Mouse (Mus musculus): ENCODE results near the gene Crnkl1. TPM values are rescaled to one million over a fixed set of nuclear protein-coding genes. Genes with fewer than 3 reads are reported as not detected.
"Not testable (repeated sequence)": the region's sequence is repeated elsewhere in the genome, so short reads cannot be mapped to it uniquely, and the experiment has no call there.

Gene Crnkl1
- total RNA-seq, 4 experiments from 2014 or later = 18.5 to 22.1 (median 20.4) TPM

DNA sequence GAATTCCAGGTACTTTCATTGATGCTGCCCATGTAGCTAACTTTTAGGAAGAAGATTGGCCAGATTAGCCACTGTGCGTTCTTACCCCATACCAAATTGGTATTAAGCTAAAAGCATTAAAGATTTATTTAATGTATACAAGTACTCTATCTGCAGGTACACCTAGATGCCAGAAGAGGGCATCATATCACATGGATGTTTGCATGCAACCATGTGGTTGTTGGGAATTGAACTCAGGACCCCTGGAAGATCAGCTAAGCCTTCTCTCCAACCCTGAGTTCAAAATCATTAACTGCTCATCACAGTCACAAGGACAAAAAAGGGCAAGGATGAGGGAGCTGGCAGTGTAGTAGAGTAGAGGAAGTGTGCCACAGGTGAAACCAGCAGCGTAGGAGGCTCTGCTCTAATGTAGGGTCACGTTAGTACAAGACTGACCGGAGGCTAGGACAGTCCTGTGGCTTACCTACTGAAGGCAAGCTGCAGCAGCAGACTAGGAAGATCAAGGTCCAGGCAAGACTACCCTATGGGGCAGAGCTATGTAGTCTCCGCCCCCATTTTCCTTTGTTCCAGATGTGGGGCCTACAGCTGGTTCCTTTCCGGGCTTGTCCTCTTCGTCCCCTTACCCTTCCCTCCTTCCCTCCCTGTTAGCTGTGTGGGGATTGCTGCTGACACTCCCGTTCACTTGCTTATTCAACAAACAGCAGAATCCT lies 13.7 kb downstream of the Crnkl1 start:
- DNase-seq (ENCODE audit: low spot score in 2 of 2) = no peak

DNA sequence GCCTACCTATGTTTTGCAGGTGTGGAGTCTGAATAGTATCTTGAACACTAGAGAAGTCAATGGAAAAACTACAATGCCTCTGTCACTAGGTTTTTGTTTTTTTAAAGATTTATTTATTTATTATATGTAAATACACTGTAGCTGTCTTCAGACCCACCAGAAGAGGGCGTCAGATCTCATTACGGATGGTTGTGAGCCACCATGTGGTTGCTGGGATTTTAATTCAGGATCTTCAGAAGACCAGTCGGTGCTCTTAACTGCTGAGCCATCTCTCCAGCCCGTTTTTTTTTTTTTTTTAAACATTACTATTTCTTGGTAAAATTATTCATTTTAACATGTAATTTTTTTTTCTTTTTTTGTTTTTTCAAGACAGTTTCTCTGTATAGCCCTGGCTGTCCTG lies 28.9 kb downstream of the Crnkl1 start:
- not testable (repeated sequence) for DNase-seq (ENCODE audit: low spot score in 2 of 2)

DNA sequence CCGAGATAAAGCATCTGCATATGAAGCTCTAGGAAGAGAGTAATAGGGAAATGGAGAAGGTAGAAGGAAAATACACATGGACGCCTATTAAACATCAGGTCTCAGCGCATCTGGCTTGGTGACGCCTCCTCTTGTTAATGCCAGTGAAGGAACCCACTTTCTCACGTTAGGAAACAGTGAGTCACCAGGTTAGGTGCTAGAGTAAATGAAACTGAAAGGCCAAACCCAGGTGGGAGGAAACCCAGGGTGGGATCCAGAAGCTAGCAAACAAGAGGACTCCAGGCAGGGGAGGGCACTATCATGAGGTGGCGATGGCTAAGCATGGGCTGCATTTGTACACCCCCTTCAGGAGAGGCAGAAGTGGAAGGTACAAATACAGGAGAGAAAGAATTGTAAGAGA lies 29.7 kb downstream of the Crnkl1 start:
- DNase-seq (ENCODE audit: low spot score in 2 of 2) = no peak

GRCm38 (mm10) chr2:145903983-145904616 lies 30.7 kb downstream of the Crnkl1 start:
- no peak for DNase-seq (ENCODE audit: low spot score in 2 of 2)

GRCm38 (mm10) chr2:145903061-145903901 lies 31.5 kb downstream of the Crnkl1 start:
- DNase-seq (ENCODE audit: low spot score in 2 of 2) = peak; percentile 83 to 85

- no peak for DNase-seq (ENCODE audit: low spot score in 2 of 2)
Measured at GRCm38 (mm10) chr2:145901861-145902260, 33.0 kb downstream of the Crnkl1 start, which contains the start of gene Naa20. Naa20 (plus strand) TSS chr2:145902099.

GRCm38 (mm10) chr2:145900318-145900717 lies 34.5 kb downstream of the Crnkl1 start:
- not testable (repeated sequence) for DNase-seq (ENCODE audit: low spot score in 2 of 2)

GRCm38 (mm10) chr2:145898106-145898505 lies 36.7 kb downstream of the Crnkl1 start:
- DNase-seq (ENCODE audit: low spot score in 2 of 2) = no peak

- no peak for DNase-seq (ENCODE audit: low spot score in 2 of 2)
Measured at GRCm38 (mm10) chr2:145893756-145894155, 41.1 kb downstream of the Crnkl1 start.

DNA sequence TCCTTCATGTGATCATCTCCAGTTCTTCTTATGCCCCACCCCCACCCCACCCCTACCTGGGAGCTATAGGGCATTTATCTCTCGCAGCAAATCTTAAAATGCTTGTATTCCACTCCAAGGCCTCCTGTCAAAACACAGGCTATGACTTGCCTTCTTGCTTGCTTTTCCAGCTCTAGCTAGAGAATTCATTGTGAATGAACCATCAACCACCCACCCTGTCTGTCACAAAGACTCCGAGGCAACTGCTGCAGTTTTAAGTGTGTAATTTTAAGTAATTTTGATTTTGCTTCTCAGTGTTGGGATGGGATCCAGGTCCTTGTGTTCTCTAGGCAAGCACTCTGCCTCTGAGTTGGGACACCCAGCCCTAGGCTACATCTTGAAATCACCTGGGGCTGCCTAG lies 44.2 kb downstream of the Crnkl1 start:
- no peak for DNase-seq (ENCODE audit: low spot score in 2 of 2)

DNA sequence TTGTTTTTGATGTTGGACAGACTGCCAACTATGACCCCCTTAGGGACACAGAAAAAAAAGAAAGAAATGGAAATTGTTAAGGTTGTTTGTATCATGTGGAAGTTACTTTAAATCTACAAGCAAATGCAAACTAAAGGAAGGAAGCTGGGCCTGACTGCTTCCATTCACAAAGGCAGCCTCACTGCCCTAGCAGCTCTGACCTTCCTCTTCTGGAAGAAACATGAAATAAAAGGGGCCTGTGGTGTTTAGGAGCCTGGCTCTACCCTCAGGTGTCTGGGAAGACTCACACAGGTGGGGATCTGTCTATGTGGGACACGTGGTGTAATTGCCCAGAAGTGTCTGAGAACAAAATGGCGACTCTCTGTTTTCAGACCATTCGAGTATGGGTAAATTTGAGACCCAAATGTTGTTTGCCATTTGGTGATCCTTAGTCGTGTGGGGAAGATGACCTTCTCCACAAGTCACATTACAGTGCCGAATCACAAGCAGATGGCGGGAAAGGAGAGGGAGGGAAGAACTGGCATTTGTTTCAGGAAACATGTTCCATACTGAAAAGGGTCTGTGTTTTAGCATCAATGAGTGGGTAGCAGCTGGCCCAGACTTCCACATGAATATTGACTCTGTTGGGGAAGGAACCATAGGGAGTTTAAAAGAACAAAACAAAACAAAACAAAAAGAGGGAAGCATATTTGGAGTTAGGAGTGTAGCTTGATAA lies 45.9 kb downstream of the Crnkl1 start:
- no peak for DNase-seq (ENCODE audit: low spot score in 2 of 2)

GRCm38 (mm10) chr2:145887937-145888765 lies 46.7 kb downstream of the Crnkl1 start:
- DNase-seq (ENCODE audit: low spot score in 2 of 2) = peak; percentile 18 to 72

DNA sequence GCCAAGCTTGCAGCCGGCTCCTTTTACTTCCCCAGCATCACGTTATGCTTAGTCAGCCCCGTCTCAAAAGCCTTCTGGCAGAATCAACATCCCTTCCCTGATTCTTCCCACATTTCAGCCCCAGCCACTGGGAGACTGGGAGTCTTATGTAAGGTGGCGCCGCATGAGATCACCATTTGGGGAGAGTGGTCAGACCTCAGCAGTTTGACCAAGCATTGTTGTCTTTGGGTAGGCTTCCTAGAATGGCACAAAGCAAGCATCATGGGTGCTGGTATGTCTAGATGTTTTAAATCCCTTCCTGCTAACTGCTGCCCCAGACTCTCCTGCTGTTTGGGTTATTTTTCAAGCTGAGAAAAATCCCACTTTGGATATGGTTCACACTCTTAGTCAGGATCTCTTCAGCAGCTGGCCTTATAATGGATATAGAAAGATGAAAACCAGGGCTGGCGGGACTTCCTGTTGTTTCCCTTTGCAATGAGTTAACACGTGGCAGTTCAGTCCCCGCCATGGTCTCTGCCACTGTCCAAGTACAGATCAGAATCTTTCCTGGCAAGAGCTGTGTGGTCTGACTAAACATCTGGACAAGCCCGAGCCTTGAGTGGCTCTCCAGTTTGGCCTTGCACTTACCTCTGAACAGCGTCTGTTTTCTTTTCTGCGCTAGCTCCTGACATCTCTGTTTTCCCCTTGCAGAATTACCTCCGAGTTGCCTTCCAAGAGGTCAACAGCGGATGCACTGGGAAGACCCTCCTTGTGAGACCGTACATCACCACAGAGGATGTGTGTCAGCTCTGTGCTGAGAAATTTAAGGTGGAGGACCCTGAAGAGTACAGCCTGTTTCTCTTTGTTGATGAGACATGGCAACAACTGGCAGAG lies 49.7 kb downstream of the Crnkl1 start:
- DNase-seq (ENCODE audit: low spot score in 2 of 2) = peak in 1 of 2 experiments; percentile 57

GRCm38 (mm10) chr2:145884036-145884912 lies 50.5 kb downstream of the Crnkl1 start:
- no peak for DNase-seq (ENCODE audit: low spot score in 2 of 2)

GRCm38 (mm10) chr2:145882398-145882797 lies 52.4 kb downstream of the Crnkl1 start:
- DNase-seq (ENCODE audit: low spot score in 2 of 2) = no peak

DNA sequence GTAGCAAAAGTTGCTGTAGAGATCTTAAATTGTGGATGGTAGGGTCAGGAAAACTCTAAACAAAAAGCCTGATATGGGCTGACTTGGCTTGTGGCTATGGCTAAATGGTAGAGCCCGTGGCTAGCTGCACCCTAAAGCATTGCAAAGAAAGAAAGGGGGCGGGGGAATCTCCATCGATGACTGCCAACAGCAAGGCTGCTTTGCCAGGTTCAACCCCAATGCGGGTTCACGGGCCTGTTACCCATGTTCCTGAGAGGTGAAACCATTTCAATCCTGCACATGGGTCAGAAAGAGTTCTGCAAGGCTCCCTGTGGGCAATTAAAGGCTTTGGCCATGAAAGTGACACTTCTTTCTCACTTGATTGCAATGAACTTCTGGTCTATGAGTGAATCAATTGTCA lies 52.9 kb downstream of the Crnkl1 start:
- DNase-seq (ENCODE audit: low spot score in 2 of 2) = no peak

DNA sequence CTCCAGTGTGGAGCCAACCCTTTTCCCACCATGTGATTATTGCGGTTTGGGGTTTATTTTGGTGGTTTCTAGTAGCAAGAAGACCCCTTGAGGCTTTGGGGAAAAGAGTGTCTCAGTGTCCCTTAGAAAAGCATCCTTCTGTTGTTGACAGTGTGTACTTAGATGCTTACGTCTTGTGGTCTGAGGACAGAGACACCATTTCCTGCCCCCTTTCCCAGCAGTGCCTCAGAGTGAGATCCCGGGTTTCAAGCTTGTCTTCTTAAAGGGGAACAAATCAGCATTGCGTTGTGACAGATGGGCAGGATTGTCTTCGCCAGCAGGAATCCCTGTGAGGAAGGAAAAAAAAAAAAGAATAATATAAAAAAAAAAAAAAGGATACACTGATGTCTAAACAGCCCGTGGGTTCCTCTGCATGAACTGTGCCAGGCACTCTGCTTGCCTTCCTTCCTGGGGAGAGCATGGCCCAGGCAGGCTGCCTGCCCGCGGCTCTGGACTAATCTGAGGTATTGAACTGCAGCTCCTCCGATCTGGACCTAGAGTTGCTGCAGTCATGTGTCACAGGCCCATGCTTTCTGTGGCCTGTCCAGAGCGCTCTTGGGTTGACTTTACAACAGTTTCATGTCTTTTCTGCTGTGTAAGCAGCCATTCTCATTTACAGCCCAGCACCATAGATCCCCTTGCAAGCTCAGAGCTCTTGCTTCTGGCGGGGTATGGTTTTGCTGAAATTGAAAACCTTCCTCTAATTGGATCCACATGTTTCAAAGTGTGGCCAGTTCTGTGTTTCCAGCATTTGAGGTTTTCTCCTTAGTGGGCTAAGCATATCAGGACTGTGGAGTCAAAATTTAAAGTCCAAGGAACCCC lies 53.7 kb downstream of the Crnkl1 start:
- DNase-seq (ENCODE audit: low spot score in 2 of 2) = no peak

DNA sequence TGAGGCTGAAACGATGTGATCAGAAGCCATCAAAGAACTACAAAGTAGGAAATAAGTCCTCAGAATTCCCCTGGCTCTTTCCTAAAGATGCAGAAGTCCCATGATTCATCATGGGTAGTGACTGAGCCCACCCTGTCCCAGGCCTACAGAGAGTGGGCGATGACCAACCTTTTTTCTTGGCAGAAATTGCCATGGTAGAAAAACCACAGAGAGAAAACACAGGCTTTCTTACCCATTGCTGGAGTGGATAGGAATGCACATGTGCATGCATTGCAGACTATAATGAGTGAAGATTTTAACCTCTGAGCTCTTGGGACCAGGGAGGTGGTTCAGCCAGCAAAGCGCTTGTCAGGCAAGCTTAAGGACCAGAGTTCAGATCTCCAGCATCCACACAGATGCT lies 57.6 kb downstream of the Crnkl1 start:
- no peak for DNase-seq (ENCODE audit: low spot score in 2 of 2)
